Mouse (Mus musculus): Measurements from ENCODE around the gene Isoc2a. TPM values are rescaled to one million over a fixed set of nuclear protein-coding genes. Genes with fewer than 3 reads are reported as not detected.
A peak's percentile ranks its signal among the peaks of the same experiment; 100 is the strongest.
"Not testable (repeated sequence)": the region's sequence is repeated elsewhere in the genome, so short reads cannot be mapped to it uniquely, and the experiment has no call there.

Gene Isoc2a
- total RNA-seq, 2 experiments from 2014 or later: 14.2 to 14.8 TPM

- no peak for DNase-seq (ENCODE audit: low spot score in 2 of 2)
Measured at GRCm38 (mm10) chr7:4864130-4864845, 12.7 kb upstream of the Isoc2a start.

DNA sequence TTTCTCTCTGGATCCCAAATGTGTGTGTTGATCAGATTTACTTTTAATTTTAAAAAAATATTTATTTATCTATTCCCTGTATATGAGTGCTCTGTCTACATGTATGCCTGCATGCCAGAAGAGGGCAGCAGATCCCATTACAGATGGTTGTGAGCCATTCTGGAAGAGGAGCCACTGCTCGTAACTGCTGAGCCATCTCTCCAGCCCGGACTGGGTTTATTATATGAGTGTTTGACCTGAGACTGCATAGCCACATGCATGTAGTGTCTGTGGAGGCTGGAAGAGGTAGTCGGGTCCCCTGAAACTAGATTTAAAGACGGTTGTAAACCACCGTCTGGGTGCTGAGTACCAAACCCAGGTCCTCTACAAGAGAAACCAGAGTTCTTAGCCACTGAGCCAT lies 11.9 kb upstream of the Isoc2a start:
- DNase-seq (ENCODE audit: low spot score in 2 of 2): peak; percentile 27 to 32

- DNase-seq (ENCODE audit: low spot score in 2 of 2): peak; percentile 95 to 96
Measured at GRCm38 (mm10) chr7:4865579-4866493, 11.1 kb upstream of the Isoc2a start.

DNA sequence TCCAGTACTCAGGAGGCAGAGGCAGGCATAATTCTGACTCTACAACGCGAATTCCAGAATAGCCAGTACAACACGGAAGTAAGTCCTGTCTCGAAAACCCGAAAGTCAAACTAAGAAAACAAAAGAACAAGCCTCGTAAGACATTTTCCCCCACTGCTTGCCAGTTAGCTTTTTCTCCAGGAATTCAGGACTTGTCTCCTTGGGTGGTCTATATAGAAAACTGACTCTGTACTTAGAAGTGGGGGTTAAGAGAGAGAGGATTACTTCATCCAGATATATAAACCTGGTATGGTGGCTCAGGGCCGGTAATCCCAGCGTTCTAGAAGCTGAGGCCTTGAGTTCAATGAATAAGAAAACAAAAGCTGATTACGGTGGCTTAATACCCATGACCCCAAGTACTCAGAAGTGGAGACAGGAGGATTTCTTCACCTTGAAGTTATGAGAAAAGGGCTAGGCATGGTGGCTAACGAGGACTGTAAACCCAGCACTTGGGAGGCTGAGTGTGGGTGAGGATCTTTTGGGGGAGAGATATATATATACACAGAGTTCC lies 10.2 kb upstream of the Isoc2a start:
- no peak for DNase-seq (ENCODE audit: low spot score in 2 of 2)

DNA sequence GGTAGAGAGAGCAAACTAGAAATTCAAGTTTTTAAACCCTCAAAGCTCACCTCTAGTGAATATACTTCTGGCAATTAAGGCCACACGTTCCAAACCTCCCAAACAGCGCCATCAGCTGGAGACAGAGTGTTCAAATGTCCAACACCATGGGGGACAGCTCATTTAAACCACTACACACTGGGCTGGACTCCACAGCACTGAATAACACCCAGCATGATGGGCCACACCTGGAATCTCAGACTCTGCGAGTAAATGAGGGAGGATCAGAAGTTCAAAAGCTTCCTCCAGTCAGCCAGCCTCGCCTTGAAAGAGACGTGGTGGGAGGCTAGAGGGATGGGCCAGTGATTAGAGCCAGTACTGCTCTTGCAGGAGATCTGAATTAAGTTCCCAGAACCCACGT lies 6.8 kb upstream of the Isoc2a start, which contains the start of gene Isoc2b:
Isoc2b (minus strand) TSS at position 126 of the 400 bp plus-strand sequence.
- no peak for DNase-seq (ENCODE audit: low spot score in 2 of 2)

DNA sequence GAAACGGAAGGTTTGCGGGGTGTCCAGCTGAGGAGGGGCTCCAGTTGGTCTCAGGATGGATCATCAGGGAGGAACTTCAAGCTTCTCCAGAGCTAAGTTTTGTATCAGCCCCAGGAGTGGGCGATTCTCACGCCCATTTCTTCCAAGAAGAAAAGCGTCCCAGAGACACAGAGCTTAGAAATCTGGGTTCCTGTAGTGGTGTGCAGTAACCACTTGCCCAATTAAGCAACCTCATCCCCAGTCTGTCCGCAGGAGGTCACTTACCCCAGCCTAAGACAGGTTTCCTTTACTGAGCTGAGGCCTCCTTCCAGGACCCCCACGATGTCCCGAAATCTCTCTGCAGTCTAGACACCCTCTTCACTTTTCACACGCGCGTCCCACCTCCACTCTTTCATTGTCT lies 273 bp downstream of the Isoc2a start:
- DNase-seq (ENCODE audit: low spot score in 2 of 2): no peak

DNA sequence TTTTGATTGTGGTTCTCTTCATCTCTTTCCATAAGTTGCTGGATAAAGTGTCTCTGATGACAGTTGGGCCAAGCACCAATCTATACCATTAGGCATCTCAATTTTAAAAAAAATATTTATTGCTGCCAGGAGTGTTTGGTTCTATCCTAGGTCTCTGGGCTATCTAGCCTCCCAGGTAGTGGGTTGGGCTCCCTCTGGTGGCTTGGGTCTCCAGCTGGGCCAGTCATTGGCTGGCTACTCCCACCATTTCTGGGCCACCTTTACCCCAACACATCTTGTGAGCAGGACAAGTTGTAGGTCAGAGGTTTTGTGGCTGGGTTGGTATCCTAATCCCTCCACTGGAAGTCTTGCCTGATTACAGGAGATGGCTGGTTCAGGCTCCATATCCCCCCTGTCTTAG lies 1.2 kb downstream of the Isoc2a start:
- no peak for DNase-seq (ENCODE audit: low spot score in 2 of 2)

- not testable (repeated sequence) for DNase-seq (ENCODE audit: low spot score in 2 of 2)
Measured at GRCm38 (mm10) chr7:4879036-4879435, 2.1 kb downstream of the Isoc2a start.

DNA sequence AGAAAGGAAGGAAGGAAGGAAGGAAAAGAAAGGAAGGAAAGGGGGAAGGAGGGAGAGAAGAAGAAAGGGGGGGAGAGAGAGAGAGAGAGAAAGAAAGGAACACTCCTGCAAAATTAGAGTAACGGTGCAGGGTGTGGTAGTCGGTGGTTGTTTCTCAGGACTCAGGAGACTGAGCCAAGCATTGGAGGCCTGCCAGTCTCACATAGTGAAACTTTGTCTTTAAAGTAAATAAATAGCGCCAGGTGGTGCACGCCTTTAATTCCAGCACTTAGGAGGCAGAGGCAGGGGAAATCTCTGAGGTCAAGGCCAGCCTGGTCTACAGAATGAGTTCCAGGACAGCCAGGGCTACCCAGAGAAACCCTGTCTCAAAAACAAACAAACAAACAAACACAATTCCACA lies 9.7 kb downstream of the Isoc2a start:
- no peak for DNase-seq (ENCODE audit: low spot score in 2 of 2)

- no peak for DNase-seq (ENCODE audit: low spot score in 2 of 2)
Measured at GRCm38 (mm10) chr7:4895186-4895585, 18.2 kb downstream of the Isoc2a start.

- no peak for DNase-seq (ENCODE audit: low spot score in 2 of 2)
Measured at GRCm38 (mm10) chr7:4898851-4899648, 22.1 kb downstream of the Isoc2a start.

DNA sequence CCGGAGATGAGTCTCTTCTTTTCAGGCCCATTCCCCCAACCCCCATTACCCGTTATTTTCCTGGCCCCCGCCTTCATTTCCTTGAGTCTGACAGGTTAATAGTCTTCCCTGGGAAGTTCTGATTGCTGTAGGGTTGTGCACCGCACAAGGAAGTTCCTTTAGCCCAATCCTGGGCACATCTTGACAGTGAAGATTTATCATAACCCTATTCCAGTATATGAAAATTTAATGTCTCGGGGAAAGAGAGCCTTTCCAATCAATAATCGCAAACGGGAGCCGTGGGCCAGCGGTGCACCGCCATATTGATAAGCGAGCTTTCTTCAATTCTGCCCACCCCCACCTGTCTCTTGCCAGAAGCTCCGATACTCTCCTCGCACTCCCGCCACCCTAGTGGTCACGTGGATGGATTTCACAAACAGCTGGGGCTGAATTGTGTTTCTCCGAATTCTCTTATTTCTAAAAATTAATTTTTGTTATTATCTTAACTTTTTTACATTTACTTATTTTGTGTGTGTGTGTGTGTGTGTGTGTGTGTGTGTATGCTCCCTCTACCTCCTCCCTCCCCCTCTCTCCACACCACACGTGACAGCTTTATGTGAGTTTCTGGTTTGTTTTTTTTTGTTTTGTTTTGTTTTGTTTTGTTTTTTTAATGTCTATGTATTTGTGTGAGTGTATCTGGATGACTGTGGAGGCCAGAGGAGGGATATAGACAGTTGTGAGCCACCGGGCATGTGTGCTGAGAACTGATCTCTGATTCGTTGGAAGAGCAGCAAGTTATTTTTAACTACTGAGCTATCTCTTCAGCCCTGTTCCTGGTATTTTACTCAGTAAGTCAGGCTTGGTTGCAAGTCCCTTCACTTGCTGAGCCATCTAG lies 22.9 kb downstream of the Isoc2a start:
- no peak for DNase-seq (ENCODE audit: low spot score in 2 of 2)

- no peak for DNase-seq (ENCODE audit: low spot score in 2 of 2)
Measured at GRCm38 (mm10) chr7:4900523-4900851, 23.5 kb downstream of the Isoc2a start.

DNA sequence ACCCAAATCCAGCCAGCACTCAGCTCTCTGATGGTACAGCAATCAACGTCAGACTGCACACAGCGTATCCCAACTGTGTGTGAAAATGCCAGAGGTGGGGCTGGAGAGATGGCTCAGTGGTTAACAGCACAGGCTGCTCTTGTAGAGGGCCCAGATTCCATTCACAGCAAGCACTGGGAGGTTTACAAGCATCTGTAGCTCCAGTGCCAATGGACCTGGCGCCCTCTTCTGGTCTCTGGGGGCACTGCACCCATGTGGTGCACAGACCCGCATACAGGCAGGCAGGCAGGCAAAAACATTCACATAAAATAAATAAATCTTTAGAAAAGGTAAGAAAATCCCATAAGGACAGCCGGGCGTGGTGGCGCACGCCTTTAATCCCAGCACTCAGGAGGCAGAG lies 24.2 kb downstream of the Isoc2a start:
- DNase-seq (ENCODE audit: low spot score in 2 of 2): no peak

DNA sequence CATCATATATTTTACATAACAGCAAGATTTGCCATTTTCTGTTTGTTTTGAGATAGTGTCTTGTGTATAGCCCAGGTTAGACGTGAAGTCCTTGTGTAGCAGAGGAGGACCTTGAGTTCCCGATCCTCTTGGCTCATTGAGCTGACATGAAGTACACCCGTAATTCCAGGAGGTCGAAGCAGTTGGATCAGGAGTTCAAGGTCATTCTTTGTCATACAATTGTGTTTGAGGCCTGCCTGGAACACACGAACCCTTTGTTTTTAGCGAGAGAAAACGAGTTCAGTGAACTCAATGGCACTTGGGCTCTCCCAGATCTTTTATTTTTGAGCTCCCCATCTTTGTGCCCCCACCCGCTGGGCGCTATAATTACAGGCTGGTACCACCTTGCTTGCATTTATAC lies 25.5 kb downstream of the Isoc2a start:
- no peak for DNase-seq (ENCODE audit: low spot score in 2 of 2)

DNA sequence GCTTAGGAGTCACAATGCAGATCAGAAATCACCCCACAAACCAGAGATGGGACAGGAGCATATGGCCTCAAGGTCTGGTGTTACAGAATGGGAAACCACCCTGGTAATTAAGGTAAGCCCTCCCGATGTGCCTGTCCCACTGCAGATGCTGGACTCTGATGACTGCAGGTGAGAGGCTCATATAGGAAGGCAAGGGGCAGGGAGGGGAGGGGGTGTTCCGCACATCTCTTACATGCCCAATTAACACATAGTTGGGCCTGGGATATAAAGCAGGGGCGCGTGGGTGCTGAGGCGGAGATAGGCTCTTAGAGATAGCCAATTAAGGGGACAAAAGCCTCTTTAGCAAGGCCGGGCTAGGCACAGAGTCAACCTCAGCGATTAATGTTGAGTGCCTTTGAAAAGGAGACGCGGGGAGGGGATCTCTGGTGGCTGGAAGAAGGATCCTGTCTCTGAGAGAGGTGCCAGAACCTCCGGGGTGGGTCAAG lies 29.6 kb downstream of the Isoc2a start, which contains the start of gene Gm36210:
Gm36210 (minus strand) TSS at position 51 of the 485 bp plus-strand sequence.
- no peak for DNase-seq (ENCODE audit: low spot score in 2 of 2)

- peak; percentile 46 to 73 for DNase-seq (ENCODE audit: low spot score in 2 of 2)
Measured at GRCm38 (mm10) chr7:4911561-4911960, 34.6 kb downstream of the Isoc2a start.

DNA sequence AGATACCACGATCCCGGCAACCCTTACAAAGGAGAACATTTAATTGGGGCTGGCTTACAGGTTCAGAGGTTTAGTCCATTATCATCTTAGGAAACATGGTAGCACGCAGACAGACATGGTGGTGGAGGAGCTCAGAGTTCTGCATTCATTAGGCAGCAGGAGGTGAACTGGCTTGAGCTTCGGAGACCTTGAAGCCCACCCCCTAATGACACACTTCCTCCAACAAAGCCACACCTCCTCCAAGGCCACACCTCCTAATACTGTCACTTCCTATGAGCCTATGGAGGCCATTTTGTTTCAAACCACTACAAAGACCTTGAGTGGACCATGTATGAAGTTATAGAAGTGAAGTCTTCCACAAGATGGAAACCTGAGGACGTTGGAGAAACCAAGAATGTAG lies 35.3 kb downstream of the Isoc2a start:
- no peak for DNase-seq (ENCODE audit: low spot score in 2 of 2)

DNA sequence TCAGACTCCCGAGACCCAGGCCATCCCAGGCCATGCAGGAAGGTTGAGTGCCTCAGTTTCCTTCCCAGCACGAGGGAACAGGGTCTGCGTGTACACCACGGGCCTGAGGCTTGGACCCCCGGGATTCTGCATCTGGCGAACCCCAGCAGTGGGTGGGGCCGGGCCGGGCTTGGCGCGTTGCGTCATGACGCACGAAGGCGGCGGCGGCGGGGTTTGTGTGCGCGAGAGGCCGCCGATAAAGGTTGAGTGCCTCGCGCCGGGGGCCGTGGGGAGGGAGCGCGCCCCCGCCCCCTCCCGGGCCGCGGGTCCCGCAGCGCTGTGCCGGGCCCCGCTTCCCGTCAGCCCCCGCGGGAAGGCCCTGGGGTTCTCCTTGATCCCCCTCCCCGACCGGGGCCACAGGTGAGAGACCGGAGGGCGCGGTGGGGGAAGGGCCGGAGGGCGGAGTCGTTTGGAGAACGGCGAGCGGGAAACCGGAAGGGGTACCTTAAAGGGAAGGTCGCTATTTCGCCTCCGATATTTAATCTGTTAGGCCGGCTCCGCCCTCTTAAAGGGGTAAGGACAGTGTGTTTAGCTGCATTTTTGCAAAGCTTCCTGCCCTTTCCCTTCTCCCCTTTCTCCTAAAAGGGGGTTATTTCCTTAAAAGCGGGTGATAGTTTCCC lies 38.2 kb downstream of the Isoc2a start, which contains the start of gene Zfp628:
Zfp628 (plus strand) TSS at position 211 of the 659 bp plus-strand sequence.
- peak; percentile 95 to 96 for DNase-seq (ENCODE audit: low spot score in 2 of 2)

Data from left cerebral cortex, adult 18-20 months (tissue).